ENCODE assay signal across 13 mouse cellular contexts in the genomic region with DNA sequence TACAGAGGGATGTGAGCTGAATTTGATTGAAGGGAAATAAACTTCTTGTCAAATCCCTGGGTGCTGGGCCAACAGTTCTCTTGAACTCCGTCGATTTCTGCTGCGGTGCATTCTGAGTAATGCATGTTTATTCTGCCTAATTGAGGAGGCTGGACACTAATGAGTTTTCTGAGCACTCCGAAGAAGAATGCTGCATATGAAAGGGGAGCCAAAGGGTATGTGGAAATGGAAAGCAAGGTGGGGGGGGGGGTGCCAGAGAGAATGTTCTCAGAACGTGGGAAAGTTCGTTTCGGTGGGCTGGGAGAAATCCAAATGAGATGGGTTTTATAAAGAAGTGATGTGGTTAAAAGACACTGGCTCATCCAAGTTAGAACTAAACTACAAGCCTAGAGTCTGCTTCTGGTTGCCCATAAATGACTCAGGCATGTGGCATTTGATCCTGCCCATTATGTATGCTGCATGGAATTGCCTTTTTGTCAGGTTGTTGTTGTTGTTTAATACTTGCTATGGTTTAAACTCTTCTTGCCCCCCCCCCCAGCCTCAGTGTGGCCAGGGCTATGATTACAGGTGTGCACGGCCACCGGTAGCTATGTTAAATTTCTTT.
"Had no signal": no experiment of that assay in that cellular context is flagged by ENCODE, and none has a peak within 500 bp of the region (broad histone marks: within the 10 kb centered on the region; RNA-seq: fewer than 3 reads in every experiment).

No protein-coding gene starts in this region.

- H3K9ac ChIP-seq: kidney, embryonic 15.5 days; limb, embryonic 15.5 days; liver, embryonic 13.5 days; liver, postnatal 0 days; lung, embryonic 15.5 days; midbrain, embryonic 13.5 days; stomach, embryonic 15.5 days had no signal

- H3K4me3 ChIP-seq: kidney, embryonic 15.5 days; left cerebral cortex, adult 2 months; limb, embryonic 15.5 days; liver, embryonic 13.5 days; lung, embryonic 15.5 days; midbrain, embryonic 13.5 days; stomach, embryonic 15.5 days had no signal

- H3K27me3 ChIP-seq: kidney, embryonic 15.5 days; limb, embryonic 15.5 days; liver, embryonic 13.5 days; lung, embryonic 15.5 days; stomach, embryonic 15.5 days had no signal

- H3K9me3 ChIP-seq: kidney, embryonic 15.5 days; limb, embryonic 15.5 days; liver, embryonic 13.5 days; lung, embryonic 15.5 days; midbrain, embryonic 13.5 days; stomach, embryonic 15.5 days had no signal

- H3K27ac ChIP-seq: kidney, embryonic 15.5 days; left cerebral cortex, adult 2 months; limb, embryonic 15.5 days; liver, embryonic 13.5 days; lung, embryonic 15.5 days; midbrain, embryonic 13.5 days; stomach, embryonic 15.5 days had no signal

- H3K4me2 ChIP-seq: kidney, embryonic 15.5 days; limb, embryonic 15.5 days; liver, embryonic 13.5 days; lung, embryonic 15.5 days; midbrain, embryonic 13.5 days; stomach, embryonic 15.5 days had no signal

- H3K36me3 ChIP-seq: kidney, embryonic 15.5 days; limb, embryonic 15.5 days; liver, embryonic 13.5 days; lung, embryonic 15.5 days; midbrain, embryonic 13.5 days; stomach, embryonic 15.5 days had no signal

- DNase-seq: kidney, adult 2 months; kidney, postnatal 14 days; liver, embryonic 13.5 days; liver, postnatal 0 days; lung, postnatal 14 days; right cerebral cortex, postnatal 14 days; thymus, postnatal 36 days had no signal

- H3K4me1 ChIP-seq: kidney, embryonic 15.5 days; limb, embryonic 15.5 days; liver, embryonic 13.5 days; stomach, embryonic 15.5 days had no signal

- ATAC-seq: liver, postnatal 0 days; midbrain, embryonic 13.5 days had no signal
